Mouse (Mus musculus) kidney, postnatal 36 days (tissue): ENCODE data around the gene Wdr90.

Experiments used
- DNase-seq, 2 experiments: peaks; one replicate each; pipeline ENCODE4 v3.0.0; 2021 to 2022; ENCODE audit warnings: mixed read lengths in 2 of 2

The Wdr90 gene

GRCm38 (mm10) chr17:25801029-25801428 is 60.3 kb downstream of the Wdr90 start:
- DNase-seq = peak; percentile 80 to 81

DNA sequence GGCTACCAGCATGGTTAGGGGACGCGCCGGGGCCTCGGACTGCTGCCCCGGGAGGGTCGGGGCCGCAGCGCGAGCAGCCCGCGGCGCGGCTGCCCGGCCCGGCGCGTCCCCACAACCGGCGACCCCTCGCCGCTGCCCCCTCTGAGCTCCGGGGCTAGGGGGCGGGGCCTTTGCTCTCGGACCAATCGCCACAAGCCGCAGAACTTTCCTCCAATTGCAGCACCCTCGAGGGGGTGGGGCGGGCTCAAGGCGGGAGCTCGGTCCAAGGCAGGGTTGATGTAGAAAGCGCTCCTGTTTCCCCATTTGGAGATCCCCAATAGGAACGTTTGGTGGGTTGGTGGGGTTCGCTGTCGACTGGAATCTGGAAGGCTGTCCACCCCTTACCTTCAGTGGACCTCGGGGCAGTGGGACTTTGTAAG is 64.3 kb downstream of the Wdr90 start, which contains the start of gene Metrn:
TSS of gene Metrn (minus strand) at position 186 of the 419 bp plus-strand sequence.
- DNase-seq = peak; percentile 92 to 97

- peak; percentile 52 to 72 for DNase-seq
Measured at GRCm38 (mm10) chr17:25796211-25796771, 65.0 kb downstream of the Wdr90 start.

GRCm38 (mm10) chr17:25795609-25796092 is 65.7 kb downstream of the Wdr90 start, which contains the start of gene AC134908.4:
Gene AC134908.4 (minus strand): TSS chr17:25795659.
- peak; percentile 79 to 83 for DNase-seq

GRCm38 (mm10) chr17:25794998-25795397 is 66.3 kb downstream of the Wdr90 start:
- no peak for DNase-seq
